Mouse (Mus musculus): Measurements from ENCODE around the gene Atp8a1. TPM values are rescaled to one million over a fixed set of nuclear protein-coding genes. Genes with fewer than 3 reads are reported as not detected.

Gene Atp8a1
- polyA plus RNA-seq, 2 experiments, result 6.9 to 7.1 TPM

DNA sequence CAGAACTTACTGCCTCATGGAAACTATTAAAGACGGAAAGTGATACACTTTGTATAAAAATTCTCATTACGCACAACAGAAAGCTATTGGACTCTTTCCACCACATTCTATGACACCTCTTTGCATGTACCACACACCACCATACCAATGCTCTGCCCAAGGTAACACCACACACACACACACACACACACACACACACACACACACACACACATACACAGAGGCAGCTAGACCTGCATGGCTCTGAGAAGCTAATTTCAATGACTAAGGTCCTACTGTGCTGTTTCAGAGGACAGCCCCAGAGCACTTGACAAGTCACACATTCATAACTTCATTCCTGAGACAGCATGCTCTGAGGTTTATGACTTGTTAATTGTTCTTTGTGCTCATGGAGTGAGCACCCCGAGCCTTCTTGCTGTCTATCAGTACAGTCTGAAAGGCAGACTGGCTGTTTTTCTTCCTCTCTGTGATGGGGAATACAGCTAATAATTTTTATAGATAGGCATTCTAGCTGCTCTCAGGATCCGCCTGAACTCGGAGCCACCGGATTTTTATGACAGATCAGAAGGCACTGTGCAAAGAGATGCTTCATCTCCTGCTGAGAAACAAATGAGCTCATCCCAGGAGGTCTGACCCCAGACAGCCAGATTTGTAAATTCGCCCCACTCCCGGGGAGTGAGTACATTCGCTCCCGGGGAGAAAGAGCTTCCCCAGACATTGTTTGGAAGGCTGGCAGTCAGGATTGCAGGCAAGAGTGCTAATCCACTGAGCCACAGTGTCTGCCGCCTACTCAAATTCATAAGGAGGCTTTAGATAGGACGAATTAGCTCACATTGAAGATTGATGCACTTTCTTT, 150.3 kb downstream of the Atp8a1 start:
- H3K36me3 ChIP-seq (ENCODE audit: control insufficient read depth, insufficient read depth, low read length), result no peaks in the 10 kb centered on the region
- no peaks in the 10 kb centered on the region for H3K9me3 ChIP-seq (ENCODE audit: control insufficient read depth, low read length)
- no peak for TF ChIP-seq POLR2A (IDR thresholded peaks at IDR 0.05; ENCODE audit: borderline replicate concordance, extremely low read depth, insufficient read depth, insufficient read length)
- no peak for DNase-seq (ENCODE audit: low spot score)
- H3K4me2 ChIP-seq (replicated peaks; ENCODE audit: low read depth, low read length, severe bottlenecking), result no peak overlapping the region
- no peak overlapping the region for H3K9ac ChIP-seq (ENCODE audit: low read depth, low read length, severe bottlenecking)
- ATAC-seq (ENCODE audit: low FRiP score, low read depth), result no peak; the same call in 1 of the 2 replicates
- H3K27me3 ChIP-seq (ENCODE audit: control insufficient read depth, insufficient read depth, low read length), result no peaks in the 10 kb centered on the region
- H3K4me1 ChIP-seq (ENCODE audit: control insufficient read depth, insufficient read depth, low read length), result peaks cover 14% of the 10 kb centered on the region; the same call in 1 of the 2 replicates
- no peak overlapping the region for H3K27ac ChIP-seq (replicated peaks; ENCODE audit: low read depth, low read length)
- WGBS, result 13% methylated on average over 12 of the region's 12 CpGs
- no peak overlapping the region for H3K4me3 ChIP-seq (replicated peaks; ENCODE audit: low read length)

DNA sequence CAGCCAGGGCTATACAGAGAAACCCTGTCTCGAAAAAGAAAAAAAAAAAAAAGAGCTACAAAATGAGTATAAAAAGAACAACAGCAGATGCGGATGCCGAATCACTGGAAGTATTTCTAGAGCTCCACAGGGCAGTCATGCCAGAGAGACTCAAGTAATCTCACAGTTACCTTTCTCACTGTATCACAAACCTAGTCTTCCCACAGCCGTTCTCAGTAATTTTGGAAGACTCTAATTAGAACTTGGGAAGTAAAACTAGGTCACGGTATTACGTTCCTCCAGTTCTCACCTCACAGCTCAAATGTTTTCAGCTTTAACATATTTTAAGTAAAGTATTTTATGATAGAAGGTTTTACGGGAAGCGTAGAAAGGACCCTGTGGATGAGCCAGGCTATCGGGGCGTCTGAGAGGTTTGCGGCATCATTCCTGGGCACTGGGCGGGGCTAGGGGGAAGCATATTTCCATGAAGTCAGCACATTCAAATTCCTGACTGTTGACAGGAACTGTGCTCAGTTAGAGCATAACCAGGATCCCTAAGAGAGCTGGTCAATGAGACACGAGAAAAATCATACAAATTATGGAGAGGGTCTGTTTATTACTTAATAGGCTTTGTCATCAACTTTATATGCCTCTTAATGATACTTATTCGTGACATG, 152.1 kb downstream of the Atp8a1 start:
- Histone ChIP-seq H3K9ac (ENCODE audit: low read depth, low read length, severe bottlenecking) (no peak overlapping the region), H3K4me3 (replicated peaks; ENCODE audit: low read length) (no peak overlapping the region), H3K4me1 (ENCODE audit: control insufficient read depth, insufficient read depth, low read length) (peaks cover 14% of the 10 kb centered on the region; the same call in 1 of the 2 replicates), H3K4me2 (replicated peaks; ENCODE audit: low read depth, low read length, severe bottlenecking) (no peak overlapping the region), H3K27ac (replicated peaks; ENCODE audit: low read depth, low read length) (no peak overlapping the region), H3K36me3 (ENCODE audit: control insufficient read depth, insufficient read depth, low read length) (no peaks in the 10 kb centered on the region), H3K9me3 (ENCODE audit: control insufficient read depth, low read length) (no peaks in the 10 kb centered on the region), H3K27me3 (ENCODE audit: control insufficient read depth, insufficient read depth, low read length) (no peaks in the 10 kb centered on the region)
- DNase-seq (ENCODE audit: low spot score) (no peak), ATAC-seq (ENCODE audit: low FRiP score, low read depth) (no peak)
- no peak for TF ChIP-seq POLR2A (IDR thresholded peaks at IDR 0.05; ENCODE audit: borderline replicate concordance, extremely low read depth, insufficient read depth, insufficient read length)
- WGBS, result 78% methylated on average over 14 of the region's 14 CpGs

DNA sequence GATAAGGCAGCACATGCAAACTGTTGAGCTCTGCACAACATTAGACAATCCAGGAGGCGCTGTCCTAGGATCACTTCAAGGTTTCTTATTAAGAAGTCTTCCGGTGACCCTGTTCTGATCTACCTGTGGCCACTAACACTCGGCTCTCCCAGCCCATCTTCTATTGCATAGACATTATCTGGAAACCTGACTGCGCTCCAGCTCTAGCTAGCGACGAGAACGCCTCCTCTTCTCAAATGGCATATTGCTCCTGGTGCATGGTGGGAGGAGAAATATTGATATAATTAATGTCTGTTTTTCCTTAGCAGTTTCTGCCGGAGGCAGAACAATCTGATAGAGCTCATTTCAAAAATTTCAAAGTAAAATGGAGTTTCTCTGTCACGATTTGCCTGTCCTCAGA, 156.9 kb downstream of the Atp8a1 start:
- no peak overlapping the region for H3K9ac ChIP-seq (ENCODE audit: low read depth, low read length, severe bottlenecking)
- no peaks in the 10 kb centered on the region for H3K36me3 ChIP-seq (ENCODE audit: control insufficient read depth, insufficient read depth, low read length)
- H3K9me3 ChIP-seq (ENCODE audit: control insufficient read depth, low read length), result no peaks in the 10 kb centered on the region
- DNase-seq (ENCODE audit: low spot score), result no peak
- H3K4me2 ChIP-seq (replicated peaks; ENCODE audit: low read depth, low read length, severe bottlenecking), result no peak overlapping the region
- H3K4me1 ChIP-seq (ENCODE audit: control insufficient read depth, insufficient read depth, low read length), result 0 out of 2 replicates have a peak, but pooled peaks cover 4% of the 10 kb centered on the region
- WGBS, result 87% methylated on average over 9 of the region's 9 CpGs
- no peak overlapping the region for H3K27ac ChIP-seq (replicated peaks; ENCODE audit: low read depth, low read length)
- H3K27me3 ChIP-seq (ENCODE audit: control insufficient read depth, insufficient read depth, low read length), result no peaks in the 10 kb centered on the region
- no peak overlapping the region for H3K4me3 ChIP-seq (replicated peaks; ENCODE audit: low read length)
- no peak for ATAC-seq (ENCODE audit: low FRiP score, low read depth)
- no peak for TF ChIP-seq POLR2A (IDR thresholded peaks at IDR 0.05; ENCODE audit: borderline replicate concordance, extremely low read depth, insufficient read depth, insufficient read length)

DNA sequence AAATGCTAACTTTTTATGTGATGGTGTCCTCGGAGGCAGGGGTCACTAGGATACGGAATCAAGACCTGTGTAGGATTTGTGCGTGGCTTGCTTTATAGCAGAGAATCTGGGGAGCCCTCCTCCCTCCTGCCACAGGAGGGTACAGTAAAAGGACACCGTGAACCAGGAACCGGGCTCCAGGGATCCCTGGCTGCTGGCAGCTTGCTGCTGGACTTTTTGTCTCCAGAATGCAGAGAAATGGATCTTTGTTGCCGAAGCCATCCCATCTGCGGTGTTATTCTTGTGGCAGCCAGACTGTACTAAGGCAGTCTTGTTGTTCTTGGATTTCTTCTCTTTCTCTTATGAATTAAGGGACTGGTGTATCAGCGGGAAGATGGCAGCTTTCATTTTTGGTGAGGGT, 159.2 kb downstream of the Atp8a1 start:
- no peaks in the 10 kb centered on the region for H3K9me3 ChIP-seq (ENCODE audit: control insufficient read depth, low read length)
- no peaks in the 10 kb centered on the region for H3K36me3 ChIP-seq (ENCODE audit: control insufficient read depth, insufficient read depth, low read length)
- no peak for TF ChIP-seq POLR2A (IDR thresholded peaks at IDR 0.05; ENCODE audit: borderline replicate concordance, extremely low read depth, insufficient read depth, insufficient read length)
- no peak overlapping the region for H3K4me3 ChIP-seq (replicated peaks; ENCODE audit: low read length)
- H3K4me2 ChIP-seq (replicated peaks; ENCODE audit: low read depth, low read length, severe bottlenecking), result no peak overlapping the region
- DNase-seq (ENCODE audit: low spot score) (no peak), ATAC-seq (ENCODE audit: low FRiP score, low read depth) (no peak)
- 76% methylated on average over 8 of the region's 8 CpGs for WGBS
- no peaks in the 10 kb centered on the region for H3K27me3 ChIP-seq (ENCODE audit: control insufficient read depth, insufficient read depth, low read length)
- H3K27ac ChIP-seq (replicated peaks; ENCODE audit: low read depth, low read length), result no peak overlapping the region
- H3K4me1 ChIP-seq (ENCODE audit: control insufficient read depth, insufficient read depth, low read length), result no peaks in the 10 kb centered on the region
- no peak overlapping the region for H3K9ac ChIP-seq (ENCODE audit: low read depth, low read length, severe bottlenecking)

DNA sequence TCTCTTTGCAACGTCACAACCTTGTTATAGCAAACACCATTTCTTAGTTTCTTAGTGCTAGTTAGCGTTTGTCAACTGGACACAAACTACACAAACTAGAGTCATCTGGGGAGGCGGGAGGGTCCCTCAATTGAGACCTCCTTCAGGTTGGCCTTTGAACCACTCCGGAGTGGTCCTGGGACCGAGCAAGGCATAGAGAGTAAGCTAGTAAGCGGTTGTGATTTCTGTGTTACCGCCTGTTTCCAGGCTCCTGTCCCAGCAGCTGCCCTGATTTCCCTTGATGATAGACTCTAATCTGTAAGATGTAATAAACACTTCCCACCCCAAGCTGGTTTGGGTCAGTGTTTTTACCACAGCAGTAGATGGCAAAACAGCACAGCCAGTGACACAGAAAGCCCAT, 161.3 kb downstream of the Atp8a1 start:
- no peaks in the 10 kb centered on the region for H3K27me3 ChIP-seq (ENCODE audit: control insufficient read depth, insufficient read depth, low read length)
- 79% methylated on average over 7 of the region's 7 CpGs for WGBS
- ATAC-seq (ENCODE audit: low FRiP score, low read depth) (no peak), DNase-seq (ENCODE audit: low spot score) (no peak)
- no peaks in the 10 kb centered on the region for H3K36me3 ChIP-seq (ENCODE audit: control insufficient read depth, insufficient read depth, low read length)
- no peaks in the 10 kb centered on the region for H3K4me1 ChIP-seq (ENCODE audit: control insufficient read depth, insufficient read depth, low read length)
- H3K4me2 ChIP-seq (replicated peaks; ENCODE audit: low read depth, low read length, severe bottlenecking), result no peak overlapping the region
- H3K9me3 ChIP-seq (ENCODE audit: control insufficient read depth, low read length), result no peaks in the 10 kb centered on the region
- no peak overlapping the region for H3K27ac ChIP-seq (replicated peaks; ENCODE audit: low read depth, low read length)
- H3K9ac ChIP-seq (ENCODE audit: low read depth, low read length, severe bottlenecking), result no peak overlapping the region
- no peak overlapping the region for H3K4me3 ChIP-seq (replicated peaks; ENCODE audit: low read length)
- TF ChIP-seq POLR2A (IDR thresholded peaks at IDR 0.05; ENCODE audit: borderline replicate concordance, extremely low read depth, insufficient read depth, insufficient read length), result no peak

All from limb, embryonic 14.5 days (tissue).